Mouse (Mus musculus) embryo, embryonic 9.5 days (tissue): ENCODE measurements around the gene Engase.

ENCODE experiments used
- DNase-seq: peaks from one replicate; pipeline ENCODE4 v3.0.0-alpha.2; 2017; ENCODE audit errors: extremely low spot score

Engase gene

GRCm38 (mm10) chr11:118476396-118477373 lies at the start of gene Engase:
TSS of gene Engase (plus strand) at chr11:118476829.
- DNase-seq = peak; percentile 93

GRCm38 (mm10) chr11:118427266-118427779 lies 49.3 kb upstream of the Engase start:
- no peak for DNase-seq

- DNase-seq = no peak
These were observed 48.6 kb upstream of the Engase start, which contains the start of gene C1qtnf1 for GRCm38 (mm10) chr11:118427986-118428385. TSS of gene C1qtnf1 (plus strand) at chr11:118428203.

- DNase-seq = no peak
These were observed 48.2 kb upstream of the Engase start for GRCm38 (mm10) chr11:118428460-118428868.

GRCm38 (mm10) chr11:118428944-118429709 lies 47.5 kb upstream of the Engase start:
- no peak for DNase-seq

- no peak for DNase-seq
These were observed 46.2 kb upstream of the Engase start for GRCm38 (mm10) chr11:118430291-118430885.

- DNase-seq = no peak
These were observed 45.3 kb upstream of the Engase start for GRCm38 (mm10) chr11:118431100-118431948.

- no peak for DNase-seq
These were observed 43.2 kb upstream of the Engase start for GRCm38 (mm10) chr11:118433398-118433868.

GRCm38 (mm10) chr11:118434093-118434492 lies 42.5 kb upstream of the Engase start:
- no peak for DNase-seq

GRCm38 (mm10) chr11:118436471-118436935 lies 40.1 kb upstream of the Engase start:
- no peak for DNase-seq

GRCm38 (mm10) chr11:118438665-118439414 lies 37.8 kb upstream of the Engase start:
- no peak for DNase-seq

GRCm38 (mm10) chr11:118442691-118443090 lies 33.9 kb upstream of the Engase start:
- DNase-seq = no peak

- DNase-seq = peak; percentile 71
These were observed 33.2 kb upstream of the Engase start for GRCm38 (mm10) chr11:118443201-118443970.

GRCm38 (mm10) chr11:118445843-118446242 lies 30.8 kb upstream of the Engase start:
- peak; percentile 76 for DNase-seq

GRCm38 (mm10) chr11:118447346-118447745 lies 29.3 kb upstream of the Engase start:
- no peak for DNase-seq

GRCm38 (mm10) chr11:118448385-118448784 lies 28.2 kb upstream of the Engase start:
- no peak for DNase-seq

GRCm38 (mm10) chr11:118451211-118451610 lies 25.4 kb upstream of the Engase start:
- no peak for DNase-seq

GRCm38 (mm10) chr11:118452955-118453354 lies 23.7 kb upstream of the Engase start:
- DNase-seq = no peak
